Mouse (Mus musculus): ENCODE results near the gene Agxt2. TPM values are rescaled to one million over a fixed set of nuclear protein-coding genes. Genes with fewer than 3 reads are reported as not detected.
A peak's percentile ranks its signal among the peaks of the same experiment; 100 is the strongest.

Agxt2 gene
- not detected for total RNA-seq (2022)

- DNase-seq (ENCODE audit: low spot score in 2 of 2), result no peak
Observed at GRCm38 (mm10) chr15:10358039-10358948, at the start of gene Agxt2. TSS of gene Agxt2 (plus strand) at chr15:10358532.

DNA sequence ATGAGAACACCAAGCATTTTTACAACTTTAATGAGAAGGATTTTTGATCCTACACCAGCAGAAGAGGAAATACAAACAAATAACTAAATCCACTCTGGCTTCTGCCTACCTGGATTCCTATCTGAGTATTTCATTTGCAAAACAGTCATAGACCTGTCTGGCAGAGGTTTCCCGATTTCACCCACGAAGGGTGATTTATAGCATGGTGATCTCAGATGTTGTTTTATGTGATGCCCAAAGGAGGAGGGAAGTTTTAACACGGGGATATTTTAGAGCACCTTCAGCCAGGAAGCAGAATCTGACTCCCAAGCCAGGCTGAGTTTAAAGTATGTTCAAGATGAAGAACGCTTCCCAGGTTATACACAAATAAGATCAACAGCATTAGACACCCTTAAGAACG, 46.5 kb upstream of the Agxt2 start:
- no peak for DNase-seq (ENCODE audit: low spot score in 2 of 2)

DNA sequence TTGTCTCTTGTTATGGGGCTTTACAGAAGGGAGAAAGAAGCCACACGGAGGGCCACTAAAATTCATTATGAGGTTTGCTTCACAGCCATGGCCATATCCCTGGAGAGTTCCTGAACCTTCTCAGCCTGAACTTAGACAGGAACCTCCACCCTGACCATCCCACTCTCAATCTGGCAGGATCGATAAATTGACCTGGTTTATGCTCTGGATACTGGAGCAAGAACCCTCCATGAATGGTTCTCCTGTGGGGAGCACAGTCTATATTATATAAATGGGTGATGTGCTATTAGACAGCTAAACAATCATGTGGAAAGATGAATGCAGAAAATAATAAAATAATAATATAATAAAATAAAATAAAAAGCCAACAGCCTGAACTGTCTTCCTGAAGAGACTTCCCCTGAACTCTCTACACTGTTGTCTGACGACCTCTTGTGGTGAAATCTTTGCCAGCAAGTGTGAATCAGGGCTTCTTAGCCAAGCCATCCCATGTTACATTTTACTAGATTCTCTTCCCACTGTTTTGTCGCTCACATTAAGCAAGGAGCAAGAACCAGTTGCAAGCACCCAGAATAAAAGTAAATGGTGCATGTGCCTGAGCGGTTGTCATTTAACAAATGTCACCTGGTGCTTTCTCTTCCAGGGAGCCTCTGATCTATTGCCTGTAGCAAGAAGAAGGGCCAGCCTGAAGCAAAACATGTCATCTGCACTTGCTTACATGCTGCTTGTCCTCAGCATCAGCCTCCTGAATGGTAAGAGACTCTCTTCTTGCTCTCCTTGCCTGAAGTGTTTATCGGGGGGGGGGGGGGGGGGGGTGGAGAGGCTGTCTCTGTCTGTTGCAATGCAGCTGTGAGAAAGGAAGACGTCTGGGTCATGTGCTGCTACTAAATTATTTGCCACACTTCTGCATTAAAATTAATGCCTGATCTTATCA, 44.5 kb upstream of the Agxt2 start:
- DNase-seq (ENCODE audit: low spot score in 2 of 2), result peak; percentile 6 to 20

DNA sequence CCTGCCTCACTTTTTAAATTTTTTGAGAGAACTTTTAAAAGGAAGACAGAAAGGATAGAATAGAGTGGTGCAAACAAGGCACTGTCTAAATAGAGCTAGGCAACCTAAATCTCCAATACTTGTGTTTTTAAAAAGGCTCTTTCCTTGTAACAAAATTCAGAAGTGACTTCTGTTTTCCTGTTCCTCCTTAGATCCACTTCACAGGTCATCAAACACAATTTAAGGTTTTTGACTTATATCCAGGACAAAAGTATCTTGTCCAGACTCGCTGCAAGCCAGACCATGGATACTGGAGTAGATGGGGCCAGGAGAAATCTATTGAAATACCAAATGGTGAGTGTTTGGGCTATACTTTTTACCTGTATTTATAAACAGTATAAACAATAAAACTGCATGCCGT, 33.3 kb upstream of the Agxt2 start, which contains the start of gene Gm21973:
Gene Gm21973 (plus strand): TSS at position 301 of the 400 bp plus-strand sequence.
- no peak for DNase-seq (ENCODE audit: low spot score in 2 of 2)

GRCm38 (mm10) chr15:10330626-10331025, 27.7 kb upstream of the Agxt2 start:
- DNase-seq (ENCODE audit: low spot score in 2 of 2), result no peak

GRCm38 (mm10) chr15:10332566-10332965, 25.8 kb upstream of the Agxt2 start:
- no peak for DNase-seq (ENCODE audit: low spot score in 2 of 2)

GRCm38 (mm10) chr15:10338606-10339005, 19.7 kb upstream of the Agxt2 start:
- DNase-seq (ENCODE audit: low spot score in 2 of 2), result no peak

DNA sequence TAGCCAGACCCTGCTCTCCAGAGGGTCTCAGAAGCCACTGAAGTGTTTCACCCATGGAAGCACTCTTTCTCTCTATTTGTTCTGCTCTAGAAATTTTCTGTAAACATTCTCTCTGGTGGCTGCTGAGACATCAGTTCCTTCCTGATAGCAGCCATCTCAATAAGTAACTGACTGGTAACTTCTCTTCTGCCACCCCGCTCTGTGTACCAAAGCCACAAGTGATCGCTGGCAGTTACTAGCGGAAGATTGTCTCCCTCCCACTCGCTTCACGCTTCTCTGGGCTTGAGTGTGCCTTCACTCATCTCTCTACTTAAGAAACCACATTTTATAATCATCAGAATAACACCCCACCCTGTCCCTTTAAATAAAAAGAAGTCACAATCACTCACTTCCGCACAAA, 11.3 kb upstream of the Agxt2 start:
- DNase-seq (ENCODE audit: low spot score in 2 of 2), result no peak

DNA sequence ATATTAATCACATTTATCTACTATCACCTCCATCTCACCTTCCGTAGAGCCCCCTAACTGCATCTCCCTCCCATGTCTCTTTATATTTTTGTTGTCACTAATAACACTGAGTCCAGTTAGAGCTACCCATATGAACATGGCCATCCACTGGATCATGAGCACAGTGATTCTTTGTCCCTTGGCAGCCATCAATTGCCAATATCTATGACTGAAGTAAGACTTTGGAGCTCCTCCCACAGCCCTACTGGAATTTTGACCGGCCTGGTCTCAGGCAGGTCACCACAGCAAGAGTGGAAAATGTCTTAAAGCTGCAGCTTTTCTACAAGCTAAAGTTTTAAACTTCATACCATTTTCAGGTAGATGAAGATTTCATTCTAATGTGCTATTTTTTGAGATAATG, 8.0 kb downstream of the Agxt2 start:
- DNase-seq (ENCODE audit: low spot score in 2 of 2), result no peak

- no peak for DNase-seq (ENCODE audit: low spot score in 2 of 2)
Observed at GRCm38 (mm10) chr15:10375404-10375803, 17.1 kb downstream of the Agxt2 start.

- DNase-seq (ENCODE audit: low spot score in 2 of 2), result no peak
Observed at GRCm38 (mm10) chr15:10378338-10378959, 20.1 kb downstream of the Agxt2 start.

DNA sequence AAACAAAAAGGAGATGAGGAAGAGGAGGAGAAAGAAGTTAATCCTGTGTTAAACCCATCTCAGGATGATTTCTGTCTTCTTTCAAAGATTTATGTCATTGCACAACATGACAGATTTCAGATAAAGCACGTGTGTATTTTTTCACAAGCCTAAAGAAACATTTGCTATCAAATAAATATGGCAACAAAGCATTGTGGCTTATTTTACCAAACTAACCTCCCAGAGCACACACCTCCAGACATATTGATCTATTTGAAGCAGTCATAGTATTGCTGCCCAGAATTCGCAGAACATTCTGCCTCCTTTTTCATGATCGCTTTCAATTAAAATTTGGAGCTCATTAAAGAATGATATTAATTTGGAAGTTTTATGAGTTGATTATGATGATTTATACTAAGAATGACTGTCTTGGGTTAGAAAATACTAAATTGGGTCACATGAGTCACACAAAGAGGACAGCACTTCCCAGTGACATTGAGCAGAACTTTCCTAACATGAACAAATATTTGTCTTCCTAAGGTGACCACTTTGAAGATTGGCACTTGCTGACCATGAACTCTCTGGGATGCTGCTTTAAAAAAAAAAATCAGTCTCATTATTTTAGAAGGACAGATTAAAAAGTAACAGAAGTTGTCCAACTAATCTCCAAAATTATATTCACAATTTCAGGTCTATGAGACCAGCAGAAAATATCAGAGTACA, 21.6 kb downstream of the Agxt2 start:
- DNase-seq (ENCODE audit: low spot score in 2 of 2), result no peak

DNA sequence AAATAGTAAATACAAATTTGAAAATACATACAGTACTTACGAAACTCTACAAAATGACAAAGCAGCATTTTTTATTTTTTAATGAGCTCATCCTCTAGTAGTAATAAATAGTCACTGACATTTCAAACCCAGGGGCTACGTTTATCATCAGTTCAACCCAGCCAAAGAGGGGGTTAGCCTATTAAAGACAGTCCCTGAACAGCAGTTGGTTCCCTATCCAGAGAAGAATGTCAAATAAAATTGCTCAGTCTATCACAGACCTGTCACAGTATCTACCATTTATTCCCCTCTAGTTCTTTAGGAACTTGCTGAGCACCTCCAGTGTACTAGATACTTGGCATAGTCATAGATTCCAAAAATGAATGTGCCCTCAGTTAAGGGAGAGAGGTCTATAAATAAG, 28.9 kb downstream of the Agxt2 start:
- no peak for DNase-seq (ENCODE audit: low spot score in 2 of 2)

DNA sequence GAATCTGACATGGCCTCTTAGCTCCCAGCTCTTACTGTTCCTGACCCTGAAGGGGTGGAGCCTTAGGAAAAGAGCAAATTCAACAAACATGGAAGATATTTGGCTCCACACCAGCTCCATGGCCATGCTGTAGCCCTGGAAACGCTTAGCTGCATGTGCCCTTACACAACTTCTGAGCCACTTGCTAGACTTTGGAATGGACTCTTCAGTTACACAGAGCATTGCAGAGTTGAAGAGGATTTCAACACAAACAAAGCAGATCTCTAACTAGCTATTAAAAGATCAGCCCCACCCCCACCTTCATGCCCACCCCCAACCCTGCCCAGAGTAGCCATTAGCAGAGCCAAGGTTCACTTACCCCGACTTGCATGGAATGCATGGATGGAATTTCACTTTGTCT, 41.5 kb downstream of the Agxt2 start:
- DNase-seq (ENCODE audit: low spot score in 2 of 2), result no peak

- no peak for DNase-seq (ENCODE audit: low spot score in 2 of 2)
Observed at GRCm38 (mm10) chr15:10400415-10400814, 42.1 kb downstream of the Agxt2 start.

- no peak for DNase-seq (ENCODE audit: low spot score in 2 of 2)
Observed at GRCm38 (mm10) chr15:10409842-10410241, 51.5 kb downstream of the Agxt2 start.

DNA sequence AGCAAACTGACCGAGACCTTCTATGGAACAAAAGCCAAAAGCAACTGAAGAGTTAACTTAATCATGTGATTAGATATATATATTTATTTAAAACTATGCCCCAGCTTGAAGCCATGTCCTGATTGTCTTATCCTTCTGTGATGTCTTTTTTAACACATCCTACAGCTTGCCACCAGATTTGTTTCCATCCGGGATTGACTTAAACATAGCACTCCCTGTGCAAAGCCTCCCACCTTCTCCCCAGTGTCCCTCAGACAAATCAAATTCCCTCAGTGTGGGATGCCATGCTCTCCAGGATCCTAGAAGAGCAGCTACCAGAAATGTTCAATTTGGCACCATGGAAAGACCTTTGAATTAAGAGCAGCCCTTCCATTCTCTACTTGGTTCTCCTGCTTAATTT, 52.5 kb downstream of the Agxt2 start:
- no peak for DNase-seq (ENCODE audit: low spot score in 2 of 2)

- DNase-seq (ENCODE audit: low spot score in 2 of 2), result no peak
Observed at GRCm38 (mm10) chr15:10413656-10414055, 55.3 kb downstream of the Agxt2 start.

- no peak for DNase-seq (ENCODE audit: low spot score in 2 of 2)
Observed at GRCm38 (mm10) chr15:10421138-10421784, 62.9 kb downstream of the Agxt2 start.

GRCm38 (mm10) chr15:10421785-10422144, 63.4 kb downstream of the Agxt2 start:
- no peak for DNase-seq (ENCODE audit: low spot score in 2 of 2)

- no peak for DNase-seq (ENCODE audit: low spot score in 2 of 2)
Observed at GRCm38 (mm10) chr15:10426124-10426523, 67.8 kb downstream of the Agxt2 start.

All from gastrocnemius, adult 8-10 months (tissue).